Mouse (Mus musculus): ENCODE data around the gene Cdh4.

- TF ChIP-seq GATA1 (IDR thresholded peaks at IDR 0.05; ENCODE audit: borderline replicate concordance, low read length) (no peak), FLI1 (IDR thresholded peaks at IDR 0.05; ENCODE audit: low read length) (no peak)
Measured at GRCm38 (mm10) chr2:179794354-179794753, 352.1 kb downstream of the Cdh4 start.
